ENCODE assay signal across 12 mouse cellular contexts in genomic region chr13:42884725-42885115, GRCm38 (mm10).
"Had no signal": no experiment of that assay in that cellular context is flagged by ENCODE, and none has a peak within 500 bp of the region (broad histone marks: within the 10 kb centered on the region; RNA-seq: fewer than 3 reads in every experiment).

No protein-coding gene starts in this region.

- DNase-seq: layer of hippocampus, adult 9-11 months; layer of hippocampus, postnatal 36 days; retina, postnatal 1 day; right cerebral cortex, postnatal 4 days; spleen, adult 18-20 months; thymus, adult 2 months; thymus, postnatal 25 days had no signal

- ATAC-seq: intestine, embryonic 16.5 days had no signal

- H3K27ac ChIP-seq: hindbrain, embryonic 15.5 days; limb, embryonic 13.5 days; midbrain, embryonic 12.5 days had no signal

- H3K27me3 ChIP-seq: hindbrain, embryonic 15.5 days; limb, embryonic 13.5 days; midbrain, embryonic 12.5 days had no signal

- H3K9ac ChIP-seq: hindbrain, embryonic 15.5 days; limb, embryonic 13.5 days; midbrain, embryonic 12.5 days had no signal

- H3K4me2 ChIP-seq: hindbrain, embryonic 15.5 days; limb, embryonic 13.5 days; liver, embryonic 11.5 days; midbrain, embryonic 12.5 days had no signal

- H3K4me3 ChIP-seq: hindbrain, embryonic 15.5 days; limb, embryonic 13.5 days; midbrain, embryonic 12.5 days had no signal

- H3K4me1 ChIP-seq: hindbrain, embryonic 15.5 days; limb, embryonic 13.5 days; midbrain, embryonic 12.5 days had no signal

- H3K36me3 ChIP-seq: hindbrain, embryonic 15.5 days; limb, embryonic 13.5 days; midbrain, embryonic 12.5 days had no signal

- H3K9me3 ChIP-seq: hindbrain, embryonic 15.5 days; limb, embryonic 13.5 days; midbrain, embryonic 12.5 days had no signal
